Mouse (Mus musculus) G1E (cell line): ENCODE data around the gene Izumo4. TPM values are rescaled to one million over a fixed set of nuclear protein-coding genes. Genes with fewer than 3 reads are reported as not detected.

Experiments used
- ATAC-seq: 2 replicates; pipeline ENCODE4 v1.8.0; 2016; ENCODE audit warnings: mild to moderate bottlenecking; ENCODE audit not compliant: insufficient number of reproducible peaks, poor library complexity, low FRiP score, severe bottlenecking; ENCODE audit errors: extremely low read depth
- DNase-seq: peaks from one replicate; pipeline ENCODE4 v3.0.0; 2012; ENCODE audit warnings: low spot score
- H3K27me3 ChIP-seq: 2 replicates; pipeline ENCODE4 v1.6.1; 2012; ENCODE audit warnings: mild to moderate bottlenecking, low read length, inconsistent platforms; ENCODE audit not compliant: insufficient read depth
- H3K36me3 ChIP-seq: replicated peaks from 2 replicates; pipeline ENCODE3; 2012; ENCODE audit warnings: mild to moderate bottlenecking, inconsistent platforms
- H3K4me1 ChIP-seq: 2 replicates; pipeline ENCODE4 v1.6.1; 2012; ENCODE audit warnings: low read depth, low read length, inconsistent platforms, mixed read lengths; ENCODE audit not compliant: insufficient read depth
- H3K4me3 ChIP-seq: 2 replicates; pipeline ENCODE4 v1.5.1; 2012; ENCODE audit warnings: low read depth, mild to moderate bottlenecking, inconsistent platforms, low read length, moderate library complexity, mixed read lengths
- H3K9me3 ChIP-seq: replicated peaks from 2 replicates; pipeline ENCODE4 v1.6.1; 2012; ENCODE audit warnings: inconsistent platforms
- CTCF ChIP-seq: IDR thresholded peaks from 2 replicates; pipeline ENCODE4 v1.5.1; 2012; ENCODE audit warnings: low read depth, low read length, inconsistent platforms, mixed read lengths
- GATA1 ChIP-seq: IDR thresholded peaks from 2 replicates; pipeline ENCODE4 v1.6.1; 2012; ENCODE audit warnings: borderline replicate concordance, low read length, inconsistent platforms, mixed read lengths
- GATA2 ChIP-seq: IDR thresholded peaks from 2 replicates; pipeline ENCODE4 v1.6.1; 2012; ENCODE audit warnings: low read depth, low read length, inconsistent platforms, borderline replicate concordance
- POLR2AphosphoS5 ChIP-seq: IDR thresholded peaks from 2 replicates; pipeline ENCODE4 v1.6.1; 2012; ENCODE audit warnings: low read depth, low read length, inconsistent platforms; ENCODE audit not compliant: insufficient replicate concordance
- TAL1 ChIP-seq: conservative IDR thresholded peaks from 2 replicates; pipeline ENCODE4 v1.6.1; 2012; ENCODE audit warnings: low read depth, low read length, inconsistent platforms, mixed read lengths
- polyA plus RNA-seq: library from polyadenylated mRNA; stranded (reverse); fragments of >175 nt; gene quantifications from 2 replicates; pipeline ENCODE4 v1.2.3, GENCODE M21; 2012
- total RNA-seq, 2 experiments: library from RNA; stranded (forward) in 1 of 2; stranded (reverse) in 1 of 2; fragments of 200-1000 nt in 1 of 2; fragments of >200 nt in 1 of 2; fragmentation: Nextera tagmentation in 1 of 2; gene quantifications; 2 replicates each; pipeline ENCODE4 v1.2.3; 2014 to 2017

The Izumo4 gene
- total and polyA plus RNA-seq, 3 experiments: 5.9 to 8.2 (median 7.4) TPM

DNA sequence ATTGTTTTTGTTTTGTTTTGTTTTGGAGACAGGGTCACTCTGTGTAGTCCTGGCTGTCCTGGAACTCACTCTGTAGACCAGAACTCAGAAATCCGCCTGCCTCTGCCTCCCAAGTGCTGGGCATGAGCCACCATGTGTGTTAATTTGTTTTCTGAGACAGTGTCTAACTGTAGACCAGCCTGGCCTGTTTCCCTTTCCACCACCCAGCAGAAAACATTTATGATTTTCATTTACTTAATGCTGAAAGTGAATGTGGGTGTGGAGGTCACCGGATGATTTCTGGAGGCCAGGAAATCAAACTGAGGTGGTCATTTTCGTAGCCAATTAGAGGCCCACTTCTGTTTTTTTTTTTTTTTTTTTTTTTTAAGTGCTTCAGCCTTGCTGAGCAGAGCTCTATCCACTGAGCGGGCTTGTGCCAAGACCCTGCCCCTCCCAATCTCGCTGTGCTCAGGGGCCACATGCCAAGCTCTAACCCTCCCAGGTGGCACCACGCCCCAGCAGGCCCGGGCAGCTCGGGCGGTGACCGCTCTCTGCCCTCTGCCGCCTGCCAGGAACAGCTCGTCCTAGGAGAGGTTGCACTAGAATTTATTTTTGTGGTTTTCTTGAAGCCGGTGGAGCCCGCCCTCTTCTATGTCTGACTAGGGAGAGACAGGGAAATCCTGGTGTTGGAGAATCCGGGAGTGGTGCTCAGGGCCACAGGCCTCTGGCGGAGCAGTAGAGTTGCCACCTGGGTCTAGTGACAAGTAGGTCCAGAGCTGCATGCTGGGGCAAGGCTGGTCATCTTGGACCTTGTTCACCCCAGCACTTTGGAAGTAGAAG, 37.6 kb upstream of the Izumo4 start:
- peak; percentile 12 for ATAC-seq
- Histone ChIP-seq H3K27me3 (no peaks in the 10 kb centered on the region; the same call in 1 of the 2 replicates), H3K4me1 (peaks cover 82% of the 10 kb centered on the region), H3K4me3 (peak overlapping the region; percentile 65; the same call in 1 of the 2 replicates), H3K36me3 (peaks cover 44% of the 10 kb centered on the region), H3K9me3 (no peaks in the 10 kb centered on the region)
- TF ChIP-seq GATA2 (no peak), GATA1 (no peak), CTCF (no peak), POLR2AphosphoS5 (0 out of 2 replicates have a peak, but pooled peaks have one; percentile 10)
- no peak for DNase-seq

DNA sequence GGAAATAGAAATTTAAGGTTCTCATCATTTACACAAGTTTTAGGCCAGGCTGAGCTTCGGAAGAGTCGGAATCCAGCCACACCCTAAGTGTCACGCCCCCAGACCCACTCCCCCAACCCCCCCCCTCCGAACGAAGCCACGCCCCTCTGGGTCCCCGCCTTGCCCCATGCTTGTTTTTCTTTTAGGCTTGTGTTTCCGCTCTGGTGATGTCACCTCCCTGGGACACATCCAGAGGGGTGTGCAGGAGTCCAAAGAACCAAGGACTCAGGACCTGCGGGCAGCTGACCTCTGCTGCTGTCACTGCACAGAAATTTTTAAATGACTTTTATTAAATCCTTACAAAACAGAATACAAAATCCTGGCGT, 37.0 kb upstream of the Izumo4 start:
- no peak for TF ChIP-seq CTCF
- no peak for TF ChIP-seq TAL1
- TF ChIP-seq POLR2AphosphoS5: no peak
- TF ChIP-seq GATA2: no peak
- TF ChIP-seq GATA1: no peak
- Histone ChIP-seq H3K9me3 (no peaks in the 10 kb centered on the region), H3K36me3 (peaks cover 50% of the 10 kb centered on the region), H3K27me3 (no peaks in the 10 kb centered on the region; the same call in 1 of the 2 replicates), H3K4me1 (peaks cover 85% of the 10 kb centered on the region), H3K4me3 (peak overlapping the region; percentile 65; the same call in 1 of the 2 replicates)
- DNase-seq (no peak), ATAC-seq (no peak)

DNA sequence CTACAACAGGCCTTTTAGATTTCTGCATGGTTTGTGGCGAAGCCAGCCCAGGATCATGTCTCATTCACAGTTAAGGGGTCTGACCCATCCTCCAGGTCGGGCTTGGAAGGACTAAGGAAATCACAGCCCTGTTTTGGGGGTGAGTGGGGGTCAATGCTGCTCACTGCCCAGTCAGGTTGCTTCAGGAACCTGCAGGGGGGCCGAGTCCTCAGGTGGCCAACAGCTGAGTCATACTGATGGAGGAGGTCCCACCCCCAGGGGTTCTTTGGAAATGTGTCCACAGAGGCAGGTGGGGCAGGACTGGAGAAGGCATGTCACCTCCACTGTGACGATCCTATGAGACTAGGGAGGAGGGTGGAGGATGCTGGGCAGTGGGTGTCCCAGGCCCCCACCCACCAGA, 36.5 kb upstream of the Izumo4 start:
- H3K36me3 ChIP-seq: peaks cover 55% of the 10 kb centered on the region
- no peak for DNase-seq
- no peaks in the 10 kb centered on the region for H3K9me3 ChIP-seq
- no peak for ATAC-seq
- H3K4me1 ChIP-seq: peaks cover 89% of the 10 kb centered on the region
- TF ChIP-seq POLR2AphosphoS5 (no peak; the same call in 1 of the 2 replicates), GATA1 (no peak), TAL1 (no peak), GATA2 (no peak), CTCF (no peak)
- H3K4me3 ChIP-seq: peak overlapping the region; percentile 36; the same call in 1 of the 2 replicates
- H3K27me3 ChIP-seq: no peaks in the 10 kb centered on the region; the same call in 1 of the 2 replicates

DNA sequence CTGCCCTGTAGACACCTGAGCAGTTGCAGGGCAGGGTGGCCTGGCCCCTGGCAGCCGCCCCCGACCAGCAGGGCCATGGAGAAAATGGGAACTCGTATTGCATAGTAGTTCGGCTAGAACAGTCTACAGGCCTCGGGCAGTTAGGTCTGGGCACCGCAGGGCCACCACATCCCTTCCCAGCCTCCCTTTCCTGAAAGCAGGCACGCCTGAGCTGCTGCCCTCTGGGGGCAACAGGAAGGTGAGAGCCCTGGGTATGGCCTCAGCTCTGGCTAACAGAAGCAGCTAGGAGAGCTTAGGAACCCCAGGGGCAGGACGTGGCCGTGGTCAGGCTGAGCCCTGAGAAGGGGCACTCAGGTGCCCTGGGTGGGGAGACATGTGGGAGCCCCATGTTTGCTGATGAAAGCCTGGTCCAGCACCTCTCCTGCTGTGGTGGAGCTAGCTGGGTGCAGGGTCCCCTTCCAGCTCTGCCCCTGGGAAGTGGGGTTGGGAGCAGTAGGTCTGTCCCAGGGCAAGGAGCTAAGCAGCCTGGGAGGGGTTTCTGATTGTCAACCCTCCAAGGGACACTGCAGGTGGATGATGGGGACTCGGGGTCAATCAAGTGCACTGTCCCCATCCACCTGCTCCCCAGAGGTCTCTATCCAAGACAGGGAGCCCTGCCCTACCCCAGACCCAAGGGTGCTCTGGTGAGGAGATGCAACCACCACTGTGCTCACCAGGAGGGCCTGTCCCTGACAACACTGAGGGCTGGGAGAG, 35.8 kb upstream of the Izumo4 start:
- Histone ChIP-seq H3K4me3 (peak overlapping the region; percentile 34; the same call in 1 of the 2 replicates), H3K36me3 (peaks cover 62% of the 10 kb centered on the region), H3K27me3 (no peaks in the 10 kb centered on the region; the same call in 1 of the 2 replicates), H3K4me1 (peaks cover 92% of the 10 kb centered on the region), H3K9me3 (no peaks in the 10 kb centered on the region)
- no peak for ATAC-seq
- DNase-seq: no peak
- TF ChIP-seq POLR2AphosphoS5 (no peak), GATA1 (no peak), TAL1 (no peak), CTCF (no peak), GATA2 (no peak)

DNA sequence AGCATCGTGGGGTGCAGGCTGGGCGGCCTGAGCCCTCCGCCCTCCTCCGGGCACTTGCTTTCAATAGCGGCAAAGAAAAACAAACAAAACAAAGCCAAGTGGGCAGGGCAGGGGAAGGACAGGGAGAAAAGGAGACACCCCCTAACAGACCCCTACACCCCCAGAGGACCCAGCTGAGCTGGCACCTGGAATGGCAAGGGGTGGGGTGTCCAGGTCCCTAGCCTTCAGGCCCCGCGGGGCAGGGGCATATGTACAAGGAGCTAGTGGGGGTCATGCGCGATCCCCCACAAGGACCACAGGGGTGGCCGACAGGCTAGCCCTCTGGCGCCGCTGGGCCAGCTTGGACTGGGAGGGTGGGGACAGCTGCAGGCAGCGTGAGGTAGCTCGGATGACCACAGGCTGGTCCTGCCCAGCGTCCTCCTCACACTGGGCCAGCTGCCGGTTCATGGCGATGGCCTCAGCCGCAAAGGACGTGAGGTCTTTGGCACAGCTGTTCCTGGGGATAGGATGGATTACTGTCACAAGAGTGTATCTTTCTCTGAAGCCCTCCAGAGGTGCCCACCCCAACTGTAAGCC, 35.1 kb upstream of the Izumo4 start:
- Histone ChIP-seq H3K4me3 (peak overlapping the region; percentile 13; the same call in 1 of the 2 replicates), H3K9me3 (no peaks in the 10 kb centered on the region), H3K27me3 (no peaks in the 10 kb centered on the region; the same call in 1 of the 2 replicates), H3K36me3 (peaks cover 70% of the 10 kb centered on the region), H3K4me1 (peaks cover 97% of the 10 kb centered on the region)
- TF ChIP-seq GATA1: no peak
- no peak for TF ChIP-seq TAL1
- TF ChIP-seq POLR2AphosphoS5: no peak
- TF ChIP-seq GATA2: no peak
- no peak for TF ChIP-seq CTCF
- ATAC-seq (no peak), DNase-seq (no peak)

DNA sequence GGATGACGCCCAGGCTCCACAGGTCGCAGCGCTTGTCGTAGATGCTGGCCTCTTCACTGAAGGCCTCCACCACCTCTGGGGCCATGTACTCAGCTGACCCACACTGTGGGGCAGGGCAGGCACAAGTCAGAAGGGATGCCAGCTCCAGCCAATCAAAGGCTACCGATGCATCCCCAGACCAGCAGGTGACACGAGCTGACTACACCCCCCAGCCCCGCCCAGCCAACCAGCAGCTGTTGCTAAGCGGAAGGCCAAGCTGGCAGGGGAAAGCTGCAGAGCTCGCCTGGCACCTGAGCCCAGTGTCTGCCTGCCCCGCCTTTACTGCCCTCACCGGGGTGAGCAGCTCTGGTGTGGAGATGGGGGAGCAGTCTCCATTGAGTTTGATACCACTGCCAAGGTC, 33.4 kb upstream of the Izumo4 start:
- Histone ChIP-seq H3K9me3 (no peaks in the 10 kb centered on the region), H3K4me3 (peak overlapping the region; percentile 20; the same call in 1 of the 2 replicates), H3K4me1 (peaks cover 100% of the 10 kb centered on the region), H3K36me3 (peaks cover 87% of the 10 kb centered on the region), H3K27me3 (no peaks in the 10 kb centered on the region; the same call in 1 of the 2 replicates)
- DNase-seq: no peak
- no peak for TF ChIP-seq TAL1
- no peak for TF ChIP-seq GATA1
- no peak for ATAC-seq
